Mouse (Mus musculus) small intestine, adult 2 months (tissue): ENCODE results near the gene Elf5. TPM values are rescaled to one million over a fixed set of nuclear protein-coding genes. Genes with fewer than 3 reads are reported as not detected.

ENCODE experiments used
- H3K27ac ChIP-seq: fragments of 200-500 bp; 2 replicates; pipeline ENCODE4 v1.5.1; 2012; ENCODE audit warnings: low read depth, low read length, control low read depth, inconsistent platforms; ENCODE audit not compliant: insufficient read depth
- H3K27me3 ChIP-seq: fragments of 200-500 bp; 2 replicates; pipeline ENCODE4 v1.6.1; 2012; ENCODE audit warnings: mild to moderate bottlenecking, moderate library complexity, low read length, inconsistent platforms; ENCODE audit not compliant: control insufficient read depth, insufficient read depth
- H3K36me3 ChIP-seq: fragments of 200-500 bp; 2 replicates; pipeline ENCODE4 v1.6.1; 2012; ENCODE audit warnings: mild to moderate bottlenecking, low read length, control low read depth, inconsistent platforms; ENCODE audit not compliant: control insufficient read depth, insufficient read depth
- H3K4me1 ChIP-seq: fragments of 200-500 bp; 2 replicates; pipeline ENCODE4 v1.6.1; 2012; ENCODE audit warnings: low read length, inconsistent platforms, mixed read lengths; ENCODE audit not compliant: control insufficient read depth, insufficient read depth, insufficient read length
- H3K4me3 ChIP-seq: fragments of 200-500 bp; 2 replicates; pipeline ENCODE4 v1.5.1; 2012; ENCODE audit warnings: low read depth, mild to moderate bottlenecking, control low read depth, inconsistent platforms, low read length, moderate library complexity
- CTCF ChIP-seq: fragments of 200-500 bp; IDR thresholded peaks from 2 replicates; pipeline ENCODE4 v1.5.1; 2012; ENCODE audit warnings: low read depth, mild to moderate bottlenecking, control low read depth, inconsistent platforms, low read length, moderate library complexity, mixed read lengths; ENCODE audit not compliant: insufficient replicate concordance, insufficient read length; ENCODE audit errors: extremely low read depth
- POLR2A ChIP-seq: fragments of 200-500 bp; IDR thresholded peaks from 2 replicates; pipeline ENCODE4 v1.6.1; 2012; ENCODE audit warnings: low read depth, mild to moderate bottlenecking, control low read depth, inconsistent platforms, low read length, moderate library complexity
- WGBS: fragments of 180-500 bp; shearing (Covaris S2); methylation state at CpG from one replicate; pipeline ENCODE4 v1.1.7; 2018; 5-methylcytosine and 5-hydroxymethylcytosine counted together
- polyA plus RNA-seq: library from polyadenylated mRNA; depleted of rRNA; stranded (reverse); fragments of >200 nt; gene quantifications from 2 replicates; pipeline ENCODE4 v1.2.3, GENCODE M21; 2012

The Elf5 gene
- polyA plus RNA-seq, 1 experiment, result not detected

DNA sequence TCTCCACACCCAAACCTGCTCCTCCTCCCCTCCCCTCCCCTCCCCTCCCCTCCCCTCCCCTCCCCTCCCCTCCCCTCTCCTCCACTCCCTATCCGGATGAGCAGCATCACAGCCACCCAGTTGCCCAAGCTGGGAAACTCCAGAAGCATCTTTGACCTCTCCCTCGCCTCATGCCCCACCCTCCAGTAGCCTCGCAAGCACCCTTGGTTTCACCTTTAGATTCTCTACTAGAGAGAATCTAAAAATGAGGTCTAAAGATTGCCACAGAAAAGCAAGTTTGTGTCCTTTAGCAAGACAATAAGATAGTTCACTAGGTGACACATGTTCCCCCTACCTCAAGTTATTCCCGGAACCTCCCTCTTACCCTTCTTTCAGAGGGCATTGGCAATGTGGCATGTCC, 19.9 kb upstream of the Elf5 start:
- 77% methylated on average over 3 of the region's 4 CpGs for WGBS
- no peaks in the 10 kb centered on the region for H3K36me3 ChIP-seq
- H3K4me3 ChIP-seq, result no peak overlapping the region
- H3K27ac ChIP-seq, result no peak overlapping the region
- no peak for TF ChIP-seq POLR2A
- no peak for TF ChIP-seq CTCF
- no peaks in the 10 kb centered on the region for H3K4me1 ChIP-seq
- no peaks in the 10 kb centered on the region for H3K27me3 ChIP-seq

DNA sequence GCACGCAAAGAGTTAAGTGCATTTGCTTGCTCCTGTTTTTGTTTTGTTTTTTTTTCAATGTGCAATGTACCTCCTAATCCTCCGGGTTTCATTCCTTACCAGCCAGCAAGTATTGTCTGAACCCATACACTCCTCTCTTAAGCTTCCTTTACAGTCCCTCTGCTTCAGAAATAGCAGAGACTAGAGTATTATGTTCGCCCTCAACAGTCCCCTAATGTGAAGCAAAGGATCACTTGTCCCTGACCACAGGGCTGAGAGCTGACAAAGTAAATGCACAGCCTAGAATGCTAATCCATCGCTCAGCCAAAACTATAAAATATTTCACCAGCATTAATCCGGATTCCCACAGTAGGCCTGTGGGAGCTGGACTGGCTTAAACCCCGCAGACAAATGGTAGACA, 13.4 kb upstream of the Elf5 start:
- no peak for TF ChIP-seq POLR2A
- TF ChIP-seq CTCF, result no peak
- Histone ChIP-seq H3K27ac (no peak overlapping the region), H3K27me3 (no peaks in the 10 kb centered on the region), H3K4me3 (no peak overlapping the region), H3K4me1 (no peaks in the 10 kb centered on the region), H3K36me3 (no peaks in the 10 kb centered on the region)
- 77% methylated on average over 6 of the region's 6 CpGs for WGBS

DNA sequence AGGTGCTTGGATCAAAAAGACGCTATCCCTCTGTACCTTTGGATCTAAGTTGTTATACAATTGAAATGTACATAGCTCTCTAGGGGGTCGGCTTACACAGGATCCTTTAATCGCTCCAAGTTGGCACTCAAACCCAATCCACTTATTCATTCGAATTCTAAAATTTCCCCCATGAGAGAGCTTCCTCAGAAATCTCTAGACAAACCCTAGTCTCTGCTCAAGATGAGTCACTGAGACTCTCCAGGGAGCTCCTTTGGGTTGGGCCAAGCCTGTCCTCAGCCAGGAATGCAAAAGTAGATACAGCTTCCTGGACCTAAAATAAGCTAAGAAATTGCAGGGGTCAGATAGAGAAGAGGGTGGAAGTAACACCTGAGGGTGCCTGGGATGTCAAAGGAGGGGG, 10.8 kb upstream of the Elf5 start:
- Histone ChIP-seq H3K27me3 (no peaks in the 10 kb centered on the region; the same call in 1 of the 2 replicates), H3K4me3 (no peak overlapping the region), H3K27ac (no peak overlapping the region), H3K4me1 (no peaks in the 10 kb centered on the region), H3K36me3 (no peaks in the 10 kb centered on the region)
- TF ChIP-seq POLR2A, result no peak
- no peak for TF ChIP-seq CTCF
- WGBS, result 74% methylated on average over 4 of the region's 4 CpGs

DNA sequence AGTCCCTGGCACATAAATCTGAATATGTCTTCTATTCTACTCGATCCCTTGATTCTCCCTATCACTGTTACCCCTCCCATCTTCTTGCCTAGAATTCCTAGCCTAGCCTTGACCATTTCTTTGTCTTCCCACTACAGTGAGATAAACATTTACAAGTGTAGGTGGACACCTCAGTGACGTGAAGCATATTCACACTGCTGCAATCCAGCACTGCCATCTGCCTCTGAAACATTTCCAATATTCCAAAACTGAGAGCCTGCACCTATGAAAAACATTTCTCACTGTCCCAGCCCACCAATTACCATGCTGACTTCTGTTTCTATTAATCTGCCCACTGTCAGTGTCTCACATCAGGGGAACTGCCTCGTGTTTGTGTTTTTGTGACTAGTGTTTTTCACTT, 5.2 kb upstream of the Elf5 start:
- TF ChIP-seq CTCF (no peak), POLR2A (no peak)
- no peak overlapping the region for H3K4me3 ChIP-seq
- no peaks in the 10 kb centered on the region for H3K36me3 ChIP-seq
- no peaks in the 10 kb centered on the region for H3K4me1 ChIP-seq
- whole genome bisulfite sequencing, result 65% methylated on average over 3 of the region's 3 CpGs
- H3K27me3 ChIP-seq, result no peaks in the 10 kb centered on the region; the same call in 1 of the 2 replicates
- no peak overlapping the region for H3K27ac ChIP-seq

DNA sequence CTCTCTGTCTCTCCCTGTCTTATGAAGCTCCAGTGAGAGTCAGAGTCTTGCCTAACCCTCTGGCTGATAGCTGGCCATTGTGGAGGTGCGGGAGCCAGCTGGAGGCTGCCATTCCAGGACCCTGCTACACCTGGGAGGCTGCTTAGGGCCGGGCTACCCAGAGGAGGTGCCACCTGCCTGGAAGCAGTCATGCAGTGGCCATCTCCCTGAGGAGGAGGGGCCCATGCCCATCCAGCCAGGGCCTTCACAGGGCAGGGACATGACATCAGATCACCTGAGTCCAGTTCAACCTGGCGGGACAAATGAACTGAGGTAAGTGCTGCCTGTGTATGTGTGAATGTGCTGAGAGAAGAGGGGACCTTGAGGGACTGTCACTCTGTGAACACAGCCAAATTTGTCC, 328 bp downstream of the Elf5 start:
- H3K27ac ChIP-seq, result no peak overlapping the region
- 92% methylated on average over 3 of the region's 3 CpGs for WGBS
- no peak overlapping the region for H3K4me3 ChIP-seq
- H3K36me3 ChIP-seq, result no peaks in the 10 kb centered on the region
- no peak for TF ChIP-seq POLR2A
- TF ChIP-seq CTCF, result no peak
- H3K27me3 ChIP-seq, result no peaks in the 10 kb centered on the region
- H3K4me1 ChIP-seq, result peaks cover 13% of the 10 kb centered on the region; the same call in 1 of the 2 replicates

DNA sequence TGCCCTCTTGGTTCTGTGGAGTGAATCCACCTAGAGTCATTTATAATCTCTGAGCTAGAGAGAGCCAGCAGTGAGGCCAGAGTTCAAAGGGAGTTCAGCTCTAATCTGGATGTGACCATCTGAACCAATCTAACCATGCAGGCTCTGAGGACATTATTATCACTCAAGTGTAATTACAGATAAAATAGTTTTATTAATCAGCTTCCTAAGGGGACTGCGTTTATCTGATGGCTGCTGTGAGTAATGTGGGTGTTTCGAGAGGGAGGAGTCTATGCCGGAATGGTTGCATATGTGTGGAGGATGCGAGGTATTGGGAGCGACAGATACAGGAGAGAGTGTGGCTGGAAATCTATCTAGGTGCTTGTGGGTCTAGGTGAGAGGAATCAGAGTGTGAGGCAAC, 1.9 kb downstream of the Elf5 start:
- WGBS, result 24% methylated on average over 5 of the region's 5 CpGs
- H3K27me3 ChIP-seq, result no peaks in the 10 kb centered on the region
- TF ChIP-seq CTCF (no peak), POLR2A (no peak)
- no peak overlapping the region for H3K4me3 ChIP-seq
- H3K27ac ChIP-seq, result no peak overlapping the region
- H3K36me3 ChIP-seq, result no peaks in the 10 kb centered on the region
- H3K4me1 ChIP-seq, result peaks cover 13% of the 10 kb centered on the region; the same call in 1 of the 2 replicates

DNA sequence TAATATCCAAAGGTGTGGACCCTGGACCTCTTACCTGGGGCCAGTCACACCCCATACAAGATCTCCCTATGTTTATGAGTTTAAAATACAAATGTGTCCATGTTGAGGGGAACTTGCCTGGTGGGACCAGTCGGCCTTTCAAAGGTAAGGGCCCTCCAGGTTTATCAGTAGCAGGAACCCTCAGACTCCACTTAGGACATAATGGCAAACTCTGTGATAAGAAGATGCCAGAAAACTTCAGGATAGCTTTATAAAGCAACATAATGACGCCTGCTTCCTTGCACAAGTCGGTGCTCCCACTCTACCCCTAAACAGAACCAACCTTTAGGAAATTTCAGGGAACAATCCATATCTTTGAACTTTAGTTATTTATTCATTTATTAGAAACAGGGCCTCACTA, 4.3 kb downstream of the Elf5 start:
- 41% methylated on average over 3 of the region's 3 CpGs for whole genome bisulfite sequencing
- Histone ChIP-seq H3K36me3 (no peaks in the 10 kb centered on the region), H3K4me1 (peaks cover 13% of the 10 kb centered on the region; the same call in 1 of the 2 replicates), H3K4me3 (no peak overlapping the region), H3K27ac (no peak overlapping the region), H3K27me3 (no peaks in the 10 kb centered on the region)
- TF ChIP-seq CTCF (no peak), POLR2A (no peak)
